Comparison of ENCODE assay signal across 17 mouse cellular contexts in genomic region chr9:88938312-88938711, GRCm38 (mm10). TPM values are rescaled to one million over a fixed set of nuclear protein-coding genes. Genes with fewer than 3 reads are reported as not detected.
DNase-seq lines count a peak whose midpoint lies in the region; ATAC-seq and TF ChIP-seq lines count a peak whose summit lies in the region.
"Not testable (repeated sequence)": the region's sequence is repeated elsewhere in the genome, so short reads cannot be mapped to it uniquely, and the experiment has no call there.
"Had no signal": no experiment of that assay in that cellular context is flagged by ENCODE, and none has a peak within 500 bp of the region (broad histone marks: within the 10 kb centered on the region; RNA-seq: fewer than 3 reads in every experiment).

No protein-coding gene starts in this region.

- CTCF ChIA-PET in Patski (lab: Charles Lee): not testable (repeated sequence)

- not testable (repeated sequence) for H3K4me2 ChIP-seq in lung, postnatal 0 days (replicated peaks; ENCODE audit: low read depth, low read length)

- not testable (repeated sequence) for H3K27ac ChIP-seq in lung, postnatal 0 days (ENCODE audit: low read length)

- H3K9me3 ChIP-seq in lung, postnatal 0 days (ENCODE audit: low read length): not testable (repeated sequence)

- H3K9ac ChIP-seq in lung, postnatal 0 days (replicated peaks; ENCODE audit: low read depth): not testable (repeated sequence)

- ATAC-seq in Patski; lung, postnatal 0 days: not testable (repeated sequence)
- peak; percentile 90 for ATAC-seq in granulocyte monocyte progenitor cell, adult 5-6 weeks (replicated peaks; ENCODE audit: poor library complexity, severe bottlenecking)
- ATAC-seq in monocyte, adult 5-6 weeks (replicated peaks; ENCODE audit: insufficient number of reproducible peaks, low FRiP score, low TSS enrichment, poor library complexity, severe bottlenecking): peak; percentile 81; the same call in 1 of the 2 replicates

- DNase-seq in Patski (ENCODE audit: low read depth, low spot score); lung, postnatal 0 days (ENCODE audit: low spot score): not testable (repeated sequence)
- peak; percentile 51 to 58 for DNase-seq in cerebellum, postnatal 14 days
- DNase-seq in kidney, adult 9 months: peak; percentile 9
- peak; percentile 4 to 15 for DNase-seq in layer of hippocampus, postnatal 36 days
- DNase-seq in testis, postnatal 10 days (ENCODE audit: low spot score): peak; percentile 43

- H3K4me1 ChIP-seq in lung, postnatal 0 days (ENCODE audit: insufficient read depth, low read depth, low read length): not testable (repeated sequence)

- in situ Hi-C loops in Patski (cut with MboI; ENCODE audit: low pct_unique_long_range_greater_than_20kb): not testable (repeated sequence)

- not testable (repeated sequence) for TF ChIP-seq EP300 in lung, postnatal 0 days (IDR thresholded peaks at IDR 0.05)

- TF ChIP-seq CTCF in Patski (IDR thresholded peaks at IDR 0.05): peak; percentile 35
- peak; percentile 47 for TF ChIP-seq CTCF in lung, postnatal 0 days (IDR thresholded peaks at IDR 0.05)

- POLR2A ChIA-PET in Patski (lab: Charles Lee): not testable (repeated sequence)

- not testable (repeated sequence) for H3K36me3 ChIP-seq in lung, postnatal 0 days (ENCODE audit: insufficient read depth, low read length)

- WGBS in lung, postnatal 0 days: 0% methylated on average over 1 of the region's 3 CpGs

- not testable (repeated sequence) for H3K4me3 ChIP-seq in lung, postnatal 0 days (ENCODE audit: low read depth, low read length)

- not testable (repeated sequence) for H3K27me3 ChIP-seq in Patski; lung, postnatal 0 days (replicated peaks; ENCODE audit: insufficient read depth, low read length)

RNA-seq across cellular contexts. Expression of gene Bcl2a1a, which starts 18.4 kb away (rescaled TPM):
- polyA plus RNA-seq in Patski (2021): not detected
- not detected in 2 replicates for total RNA-seq in granulocyte monocyte progenitor cell, adult 5-6 weeks (2014; fragmentation: Nextera tagmentation)
- total RNA-seq in granulocyte monocyte progenitor cell, adult 5-6 weeks (2017): 1.0 TPM in 1 of 2 replicates, not detected in the other
- total RNA-seq in layer of hippocampus, postnatal 36 days (2021): not detected
- polyA plus RNA-seq in lung, postnatal 0 days (2015; fragmentation: Nextera tagmentation; extraction: Ambion mirVana): 19.3 and 22.9 TPM in 2 replicates
- 109 to 201 TPM (median 189 TPM) in 3 replicates for total RNA-seq in monocyte, adult 5-6 weeks (2017)
- total RNA-seq: gastrocnemius, adult 8-10 months had no signal
- polyA plus RNA-seq: embryonic facial prominence, embryonic 12.5 days; forebrain, embryonic 16.5 days; hindbrain, embryonic 11.5 days; kidney, embryonic 16.5 days; limb, embryonic 10.5 days; liver, embryonic 11.5 days; midbrain, embryonic 11.5 days; neural tube, embryonic 14.5 days had no signal

Comparison
In these comparisons a context has a peak if more than half of its experiments do, and no peak if none do; other contexts are left out.
1. RNA of gene Bcl2a1a, which starts 18.4 kb away (total RNA-seq): 109 to 201 TPM in monocyte, adult 5-6 weeks; 1.0 TPM in granulocyte monocyte progenitor cell, adult 5-6 weeks and not detected in layer of hippocampus, postnatal 36 days; every median in the first group is over 10 times any median in the second.